Mouse (Mus musculus) intestine, embryonic 16.5 days (tissue): ENCODE measurements at regions not wholly inside any gene's neighbourhood (a gene's known extent, or its start where the extent isn't known, plus 50 kb on each side); places are given as distances from the start of the nearest gene placed in this dataset.

Experiments
- ATAC-seq: fragments of 200-750 bp; cut with Nextera tagmentation; 2 replicates; pipeline ENCODE4 v1.8.0; 2017; ENCODE audit warnings: moderate TSS enrichment, moderate library complexity
- H3K27ac ChIP-seq: fragments of 300-500 bp; sonication (generic); 2 replicates; pipeline ENCODE4 v1.5.1; 2014; ENCODE audit warnings: mild to moderate bottlenecking, low read length
- H3K27me3 ChIP-seq: fragments of 300-500 bp; sonication (generic); replicated peaks from 2 replicates; pipeline ENCODE4 v1.6.1; 2014; ENCODE audit warnings: low read length, control low read depth, mixed read lengths; ENCODE audit not compliant: control insufficient read depth, insufficient read depth
- H3K36me3 ChIP-seq: fragments of 300-500 bp; sonication (generic); 2 replicates; pipeline ENCODE4 v1.6.1; 2014; ENCODE audit warnings: low read length, control low read depth; ENCODE audit not compliant: control insufficient read depth, insufficient read depth
- H3K4me1 ChIP-seq: fragments of 300-500 bp; sonication (generic); 2 replicates; pipeline ENCODE4 v1.6.1; 2014; ENCODE audit warnings: low read length, control low read depth, mixed read lengths; ENCODE audit not compliant: control insufficient read depth, insufficient read depth
- H3K4me2 ChIP-seq: fragments of 300-500 bp; sonication (generic); 2 replicates; pipeline ENCODE4 v1.6.1; 2014; ENCODE audit warnings: low read depth, low read length, control low read depth
- H3K4me3 ChIP-seq: fragments of 300-500 bp; sonication (generic); 2 replicates; pipeline ENCODE4 v1.5.1; 2014; ENCODE audit warnings: mild to moderate bottlenecking, low read length
- H3K9ac ChIP-seq: fragments of 300-500 bp; sonication (generic); 2 replicates; pipeline ENCODE4 v1.6.1; 2014; ENCODE audit warnings: low read depth, low read length
- H3K9me3 ChIP-seq: fragments of 300-500 bp; sonication (generic); 2 replicates; pipeline ENCODE4 v1.6.1; 2016; ENCODE audit warnings: low read length, control low read depth; ENCODE audit not compliant: control insufficient read depth
- WGBS: fragments of 180-500 bp; shearing (Covaris S2); extraction: QIAGEN DNeasy Blood & Tissue Kit; methylation state at CpG from one replicate; pipeline ENCODE4 v1.1.7; 2014; 5-methylcytosine and 5-hydroxymethylcytosine counted together

- no peaks in the 10 kb centered on the region for H3K36me3 ChIP-seq
- H3K27me3 ChIP-seq = no peaks in the 10 kb centered on the region
- WGBS = 40% methylated on average over 4 of the region's 4 CpGs
- no peak for ATAC-seq
- H3K9me3 ChIP-seq = no peaks in the 10 kb centered on the region
- no peak overlapping the region for H3K4me2 ChIP-seq
- no peaks in the 10 kb centered on the region for H3K4me1 ChIP-seq
- H3K9ac ChIP-seq = no peak overlapping the region
- no peak overlapping the region for H3K4me3 ChIP-seq
- H3K27ac ChIP-seq = no peak overlapping the region
Measured at GRCm38 (mm10) chr4:55938383-55938782, 406.1 kb upstream of the Klf4 start.

GRCm38 (mm10) chr4:55937833-55938232, 405.6 kb upstream of the Klf4 start:
- no peaks in the 10 kb centered on the region for H3K27me3 ChIP-seq
- H3K4me1 ChIP-seq = no peaks in the 10 kb centered on the region
- no peak overlapping the region for H3K27ac ChIP-seq
- no peak overlapping the region for H3K9ac ChIP-seq
- WGBS = 84% methylated on average over 1 of the region's 1 CpGs
- no peaks in the 10 kb centered on the region for H3K36me3 ChIP-seq
- H3K4me2 ChIP-seq = no peak overlapping the region
- no peaks in the 10 kb centered on the region for H3K9me3 ChIP-seq
- no peak overlapping the region for H3K4me3 ChIP-seq
- no peak for ATAC-seq

DNA sequence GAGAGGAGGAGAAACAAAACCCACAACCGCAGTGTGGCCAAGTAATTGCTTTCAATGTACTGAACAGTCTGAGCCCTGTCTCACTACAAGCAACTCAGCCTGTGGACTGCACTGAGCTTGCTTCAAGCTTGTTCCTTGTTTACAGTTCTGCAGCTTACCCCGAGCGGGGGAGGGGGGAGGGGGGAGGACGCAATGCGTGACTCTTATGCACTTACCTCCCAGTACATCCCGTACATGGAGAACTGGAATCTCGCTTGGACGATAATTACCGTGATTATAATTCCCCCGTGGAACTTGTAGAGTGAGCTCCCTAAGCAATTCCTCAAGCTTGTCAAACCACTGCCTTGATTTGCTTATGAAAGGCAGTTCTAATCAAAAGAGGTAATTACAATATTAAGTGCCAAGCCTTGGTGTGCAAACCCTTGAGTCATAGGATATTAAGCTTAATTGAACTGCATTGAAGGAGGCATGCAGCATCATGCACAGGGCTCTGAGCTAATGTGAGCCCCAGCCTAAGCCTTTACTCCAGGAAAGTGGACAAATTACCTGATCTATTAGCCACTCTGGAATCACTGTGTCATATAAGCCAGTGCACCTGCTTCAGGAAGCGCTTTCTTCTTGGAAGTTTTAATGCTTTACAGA, 397.0 kb upstream of the Klf4 start:
- Histone ChIP-seq H3K4me3 (no peak overlapping the region), H3K4me1 (no peaks in the 10 kb centered on the region), H3K27me3 (no peaks in the 10 kb centered on the region), H3K9me3 (no peaks in the 10 kb centered on the region), H3K27ac (no peak overlapping the region), H3K4me2 (no peak overlapping the region), H3K9ac (no peak overlapping the region), H3K36me3 (no peaks in the 10 kb centered on the region)
- 45% methylated on average over 11 of the region's 11 CpGs for WGBS
- no peak for ATAC-seq

DNA sequence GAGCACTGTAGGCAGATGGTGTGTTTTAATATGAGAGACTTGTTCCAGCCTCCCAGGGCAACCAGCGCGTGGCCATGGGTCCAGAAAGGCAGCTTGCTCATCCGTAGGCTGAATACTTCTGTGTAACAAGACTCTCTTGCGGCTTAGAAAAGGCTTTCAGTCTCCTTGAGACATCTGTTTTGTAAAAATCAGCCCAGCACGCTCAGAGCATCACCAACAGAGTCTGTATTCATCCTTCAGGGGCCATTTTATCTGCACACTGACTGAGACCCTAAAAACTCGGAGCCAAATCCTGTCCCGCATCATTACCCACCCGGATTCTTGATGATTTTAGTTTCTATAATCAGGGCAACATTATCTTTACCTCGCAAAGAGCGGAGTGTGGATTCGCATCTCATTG, 396.4 kb upstream of the Klf4 start:
- Histone ChIP-seq H3K4me1 (no peaks in the 10 kb centered on the region), H3K27me3 (no peaks in the 10 kb centered on the region), H3K27ac (no peak overlapping the region), H3K9ac (no peak overlapping the region), H3K9me3 (no peaks in the 10 kb centered on the region), H3K36me3 (no peaks in the 10 kb centered on the region), H3K4me3 (no peak overlapping the region), H3K4me2 (no peak overlapping the region)
- 78% methylated on average over 11 of the region's 11 CpGs for WGBS
- no peak for ATAC-seq

DNA sequence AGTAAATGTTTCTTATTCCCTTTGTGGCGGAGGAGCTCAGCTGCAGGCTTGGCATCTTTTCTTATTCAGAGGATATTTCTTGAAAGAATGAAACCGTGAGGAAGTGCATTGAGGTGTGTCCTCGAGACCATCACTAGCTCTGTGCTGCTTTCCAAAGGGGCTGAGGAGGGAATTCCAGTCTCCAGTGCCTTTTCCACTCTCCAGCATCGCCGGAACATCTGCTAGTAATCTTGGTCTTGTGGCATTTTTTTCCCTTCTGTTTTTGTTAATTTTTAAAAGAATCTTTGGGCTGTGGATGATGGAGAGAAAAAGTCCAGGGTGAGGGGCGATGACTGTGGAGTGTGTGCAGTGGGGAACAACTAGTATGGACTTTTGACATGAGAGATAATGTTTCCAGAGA, 395.9 kb upstream of the Klf4 start:
- Histone ChIP-seq H3K9me3 (no peaks in the 10 kb centered on the region), H3K27ac (no peak overlapping the region), H3K4me1 (no peaks in the 10 kb centered on the region), H3K36me3 (no peaks in the 10 kb centered on the region), H3K9ac (no peak overlapping the region), H3K27me3 (no peaks in the 10 kb centered on the region), H3K4me2 (no peak overlapping the region), H3K4me3 (no peak overlapping the region)
- no peak for ATAC-seq
- WGBS = 80% methylated on average over 6 of the region's 6 CpGs

- ATAC-seq = no peak
- WGBS = 75% methylated on average over 4 of the region's 4 CpGs
- H3K27ac ChIP-seq = no peak overlapping the region
Measured at GRCm38 (mm10) chr4:55927391-55927790, 395.1 kb upstream of the Klf4 start.

GRCm38 (mm10) chr4:55924974-55925373, 392.7 kb upstream of the Klf4 start:
- H3K4me3 ChIP-seq = no peak overlapping the region
- H3K27me3 ChIP-seq = no peaks in the 10 kb centered on the region
- 71% methylated on average over 3 of the region's 3 CpGs for WGBS
- no peaks in the 10 kb centered on the region for H3K4me1 ChIP-seq
- no peak overlapping the region for H3K9ac ChIP-seq
- no peaks in the 10 kb centered on the region for H3K9me3 ChIP-seq
- H3K4me2 ChIP-seq = no peak overlapping the region
- no peak overlapping the region for H3K27ac ChIP-seq
- ATAC-seq = no peak
- no peaks in the 10 kb centered on the region for H3K36me3 ChIP-seq

More at GRCm38 (mm10) chr4:55927391-55927790, 395.1 kb upstream of the Klf4 start:
- no peaks in the 10 kb centered on the region for H3K36me3 ChIP-seq
- H3K27me3 ChIP-seq = no peaks in the 10 kb centered on the region
- H3K4me3 ChIP-seq = no peak overlapping the region
- H3K4me1 ChIP-seq = no peaks in the 10 kb centered on the region
- no peaks in the 10 kb centered on the region for H3K9me3 ChIP-seq
- no peak overlapping the region for H3K9ac ChIP-seq
- no peak overlapping the region for H3K4me2 ChIP-seq

DNA sequence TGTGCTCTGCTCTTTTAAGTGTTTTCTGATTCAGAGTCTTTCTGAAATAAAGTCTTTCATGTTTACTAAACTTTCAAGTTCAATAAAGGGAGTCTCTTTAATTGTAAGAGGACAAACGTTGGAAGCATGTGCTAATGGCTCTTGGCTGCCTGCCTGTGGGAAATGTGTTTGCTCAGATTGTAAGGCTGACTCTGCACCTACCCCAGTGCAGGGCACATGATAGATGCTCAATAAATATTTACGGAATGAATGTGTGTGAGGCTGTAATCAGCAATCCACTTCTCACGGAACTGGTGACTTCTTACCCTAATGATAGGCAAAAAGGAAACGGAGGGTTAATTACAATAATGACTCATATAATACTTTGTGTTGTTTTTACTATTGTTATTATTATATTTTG, 389.0 kb upstream of the Klf4 start:
- ATAC-seq = no peak
- Histone ChIP-seq H3K27ac (no peak overlapping the region), H3K9me3 (no peaks in the 10 kb centered on the region), H3K4me2 (no peak overlapping the region), H3K4me3 (no peak overlapping the region), H3K36me3 (no peaks in the 10 kb centered on the region), H3K27me3 (no peaks in the 10 kb centered on the region), H3K9ac (no peak overlapping the region), H3K4me1 (no peaks in the 10 kb centered on the region)
- WGBS = 55% methylated on average over 4 of the region's 4 CpGs

GRCm38 (mm10) chr4:55894116-55894885, 362.0 kb upstream of the Klf4 start:
- no peak for ATAC-seq
- 55% methylated on average over 12 of the region's 12 CpGs for WGBS
- no peaks in the 10 kb centered on the region for H3K4me1 ChIP-seq
- no peaks in the 10 kb centered on the region for H3K27me3 ChIP-seq
- H3K4me3 ChIP-seq = no peak overlapping the region
- H3K27ac ChIP-seq = no peak overlapping the region
- no peaks in the 10 kb centered on the region for H3K9me3 ChIP-seq
- no peaks in the 10 kb centered on the region for H3K36me3 ChIP-seq
- no peak overlapping the region for H3K9ac ChIP-seq
- no peak overlapping the region for H3K4me2 ChIP-seq
